Mouse (Mus musculus): ENCODE data around the gene 4930519G04Rik. TPM values are rescaled to one million over a fixed set of nuclear protein-coding genes. Genes with fewer than 3 reads are reported as not detected.
"Not testable (repeated sequence)": the region's sequence is repeated elsewhere in the genome, so short reads cannot be mapped to it uniquely, and the experiment has no call there.

Gene 4930519G04Rik
- total RNA-seq, 2 experiments from 2014 or later: not detected

GRCm38 (mm10) chr5:114902413-114902812 lies 48.9 kb downstream of the 4930519G04Rik start:
- no peak for DNase-seq (ENCODE audit: low spot score in 2 of 2)

- DNase-seq (ENCODE audit: low spot score in 2 of 2): no peak
Observed at GRCm38 (mm10) chr5:114908598-114909305, 55.3 kb downstream of the 4930519G04Rik start.

GRCm38 (mm10) chr5:114913686-114914085 lies 60.2 kb downstream of the 4930519G04Rik start:
- no peak for DNase-seq (ENCODE audit: low spot score in 2 of 2)

- no peak for DNase-seq (ENCODE audit: low spot score in 2 of 2)
Observed at GRCm38 (mm10) chr5:114914855-114915254, 61.4 kb downstream of the 4930519G04Rik start.

- DNase-seq (ENCODE audit: low spot score in 2 of 2): no peak
Observed at GRCm38 (mm10) chr5:114915854-114916253, 62.4 kb downstream of the 4930519G04Rik start.

DNA sequence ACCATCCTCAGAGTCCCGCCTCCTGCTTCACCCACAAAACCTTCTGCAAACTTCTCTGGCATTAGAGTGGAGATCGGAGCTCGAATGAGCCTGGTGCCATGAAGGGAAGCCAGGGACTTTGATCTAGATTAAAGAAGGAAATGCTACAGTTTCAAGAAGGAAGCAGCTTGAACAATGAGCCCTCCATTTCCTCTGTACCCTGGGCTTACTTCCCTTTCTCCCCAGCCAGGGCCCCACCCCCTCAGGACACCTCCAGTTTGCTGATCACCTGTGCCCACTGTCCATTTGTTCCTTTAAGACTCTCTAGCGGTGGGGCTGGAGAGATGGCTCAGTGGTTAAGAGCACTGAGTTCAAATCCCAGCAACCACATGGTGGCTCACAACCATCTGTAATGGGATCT lies 63.3 kb downstream of the 4930519G04Rik start:
- DNase-seq (ENCODE audit: low spot score in 2 of 2): no peak

DNA sequence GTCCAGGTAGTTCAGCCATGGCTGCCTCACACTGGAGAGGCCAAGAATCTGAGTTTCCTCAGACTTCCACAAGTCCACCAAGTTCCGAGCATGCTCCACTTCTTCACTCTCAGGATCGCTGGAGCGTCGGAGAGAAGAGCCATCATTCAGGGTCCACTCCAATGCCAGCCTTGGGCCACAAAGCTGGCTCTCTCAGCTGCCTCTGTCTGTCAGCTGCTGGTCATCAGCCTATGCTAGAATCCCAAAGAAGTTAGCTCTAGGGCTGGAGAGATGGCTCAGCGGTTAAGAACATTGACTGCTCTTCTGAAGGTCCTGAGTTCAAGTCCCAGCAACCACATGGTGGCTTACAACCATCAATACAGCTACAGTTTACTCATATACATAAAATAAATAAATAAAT lies 63.9 kb downstream of the 4930519G04Rik start:
- DNase-seq (ENCODE audit: low spot score in 2 of 2): not testable (repeated sequence)

DNA sequence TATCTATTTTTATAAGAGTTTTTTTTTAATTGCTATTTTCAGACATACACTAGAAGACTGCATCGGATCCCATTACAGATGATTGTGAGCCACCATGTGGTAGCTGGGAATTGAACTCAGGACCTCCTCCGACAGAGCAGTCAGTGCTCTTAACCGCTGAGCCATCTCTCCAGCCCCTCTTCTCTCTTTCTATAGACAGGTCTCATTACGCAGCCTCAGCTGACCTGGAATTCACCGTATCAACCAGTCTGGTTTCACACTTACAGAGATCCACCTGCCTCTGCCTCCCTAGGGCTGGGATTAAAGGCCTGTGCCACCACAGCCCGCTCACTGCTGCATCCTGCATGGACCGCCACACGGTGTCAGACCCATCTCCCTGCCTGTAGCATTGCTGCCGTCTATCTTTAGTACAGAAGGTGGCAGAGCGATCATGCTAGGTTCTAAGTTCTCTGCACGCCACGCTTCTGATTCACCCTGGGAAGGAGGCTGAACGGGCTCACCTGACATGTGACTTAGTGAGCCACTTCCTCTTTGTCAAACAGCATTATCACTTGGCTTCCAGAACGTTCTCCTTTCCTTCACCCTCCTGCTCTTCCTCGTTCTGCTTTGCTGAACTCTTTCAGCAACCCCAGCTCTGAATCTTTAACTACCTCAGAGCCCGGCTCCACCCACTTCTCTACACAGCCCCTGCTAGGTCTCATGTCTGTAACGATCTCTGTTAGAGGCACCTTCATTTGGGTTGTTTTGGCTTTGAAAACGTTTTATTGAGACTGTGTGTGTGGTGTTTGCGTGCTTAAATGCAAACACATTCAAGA lies 68.3 kb downstream of the 4930519G04Rik start:
- no peak for DNase-seq (ENCODE audit: low spot score in 2 of 2)

DNA sequence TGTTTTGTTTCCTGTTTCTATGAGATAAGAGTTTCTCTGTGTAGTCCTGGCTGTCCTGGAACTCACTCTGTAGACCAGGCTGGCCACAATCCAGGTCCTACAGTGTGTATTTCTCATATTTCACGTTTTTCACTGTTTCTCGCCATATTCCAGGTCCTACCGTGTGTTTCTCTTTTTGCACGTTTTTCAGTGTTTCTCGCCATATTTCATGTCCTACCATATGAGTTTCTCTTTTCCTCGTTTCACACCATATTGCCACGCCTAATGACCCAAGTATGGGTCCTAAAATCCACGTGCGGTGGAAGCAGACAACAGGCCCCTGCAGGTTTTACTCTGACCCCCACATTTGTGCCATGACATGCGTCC lies 68.9 kb downstream of the 4930519G04Rik start:
- no peak for DNase-seq (ENCODE audit: low spot score in 2 of 2)

DNA sequence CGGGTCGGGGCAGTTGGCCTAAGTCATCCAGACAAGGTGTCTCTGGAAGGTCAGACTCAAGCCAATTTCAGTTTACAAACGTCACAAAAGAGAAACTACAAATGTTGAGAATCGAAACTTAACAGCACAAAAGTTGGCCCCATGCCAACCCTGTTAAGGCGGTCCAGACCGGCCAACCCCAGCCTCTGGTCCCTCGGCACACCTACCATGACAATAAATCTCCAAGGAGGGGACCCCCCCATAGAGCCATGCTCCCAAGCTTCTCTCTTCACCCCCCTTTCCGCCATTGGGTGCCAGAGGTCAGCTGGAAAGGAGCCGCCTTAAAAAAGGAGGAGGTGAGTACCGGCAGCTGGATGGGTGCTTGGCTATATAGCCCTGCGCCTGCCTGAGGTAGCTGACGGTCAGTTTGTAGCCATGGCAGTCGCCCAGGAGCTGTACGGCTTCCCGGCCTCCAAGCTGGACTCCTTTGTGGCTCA lies 69.6 kb downstream of the 4930519G04Rik start, which contains the start of gene Oasl1:
Gene Oasl1, plus strand, starts transcription at position 243 of the 476 bp plus-strand sequence.
- DNase-seq (ENCODE audit: low spot score in 2 of 2): peak in 1 of 2 experiments; percentile 57

DNA sequence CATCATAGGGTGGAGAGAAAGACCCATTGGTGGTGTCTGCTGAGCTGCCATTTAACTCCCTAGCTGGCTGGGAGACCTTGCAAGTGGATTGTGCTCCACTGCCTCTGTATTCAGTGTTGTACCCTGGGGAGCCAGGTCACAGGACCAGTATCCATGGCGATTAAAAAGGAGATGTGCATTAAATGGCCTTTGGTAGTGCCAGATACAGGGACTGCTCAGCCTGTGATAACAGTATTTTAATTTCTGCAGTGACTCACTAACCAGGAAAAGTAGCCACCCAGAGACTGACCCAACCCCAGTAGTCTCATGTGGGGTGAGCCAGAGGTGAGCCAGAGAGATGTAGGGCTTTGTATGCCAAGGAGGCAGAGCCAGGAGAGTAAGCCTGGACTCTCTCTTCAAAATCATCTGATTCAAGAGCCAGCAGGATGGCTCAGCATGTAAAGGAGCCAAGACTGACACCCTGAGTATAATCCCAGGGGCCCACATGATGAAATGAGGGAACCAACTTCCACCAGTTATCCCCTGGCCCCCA lies 72.8 kb downstream of the 4930519G04Rik start:
- no peak for DNase-seq (ENCODE audit: low spot score in 2 of 2)

GRCm38 (mm10) chr5:114926753-114927152 lies 73.3 kb downstream of the 4930519G04Rik start:
- no peak for DNase-seq (ENCODE audit: low spot score in 2 of 2)

DNA sequence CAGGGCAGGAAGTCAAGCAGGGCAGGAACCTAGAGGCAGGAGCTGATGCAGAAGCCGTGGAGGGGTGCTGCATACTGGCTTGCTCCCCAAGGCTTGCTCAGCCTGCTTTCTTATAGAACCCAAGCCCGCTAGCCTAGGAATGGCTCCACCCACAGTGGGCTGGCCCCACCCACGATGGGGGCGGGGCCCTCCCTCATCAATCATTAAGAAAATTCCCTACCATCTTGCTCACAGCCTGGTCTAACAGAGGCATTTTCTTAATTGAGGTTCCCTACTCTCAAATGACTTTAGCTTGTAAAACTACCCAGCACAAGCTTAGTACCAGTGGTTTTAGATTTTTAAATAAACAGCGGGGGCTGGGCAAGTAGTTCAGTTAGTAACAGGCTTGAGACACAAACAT lies 78.2 kb downstream of the 4930519G04Rik start:
- no peak for DNase-seq (ENCODE audit: low spot score in 2 of 2)

GRCm38 (mm10) chr5:114933206-114933605 lies 79.7 kb downstream of the 4930519G04Rik start:
- no peak for DNase-seq (ENCODE audit: low spot score in 2 of 2)

Small RNAs within 50 kb of the gene (microRNA-seq; reads per million reads assigned to microRNA genes)
- 3.8 reads per million, percentile 13 among the genes with 10 or more reads in this experiment for gene Mir6240

Other genes with a start within 250 kb of the 4930519G04Rik start
- 1 to 10 TPM; 1.6 to 1.8 TPM for gene Trpv4, start 195.2 kb upstream of the 4930519G04Rik start, total RNA-seq (2021)
- gene Gltp, start 162.7 kb upstream of the 4930519G04Rik start, total RNA-seq (2021): 10 to 100 TPM; 26.4 to 31.8 TPM
- gene Tchp, start 145.9 kb upstream of the 4930519G04Rik start, total RNA-seq (2021): 1 to 10 TPM; 6.3 to 6.9 TPM
- gene Ankrd13a, start 79.0 kb upstream of the 4930519G04Rik start, total RNA-seq (2021): 10 to 100 TPM; 46.2 to 53.1 TPM
- gene Git2, start 78.1 kb upstream of the 4930519G04Rik start, total RNA-seq (2021): 10 to 100 TPM; 37.6 to 50.1 TPM
- 10 to 100 TPM; 20.6 to 29.6 TPM for gene 1500011B03Rik, start 30.2 kb upstream of the 4930519G04Rik start, total RNA-seq (2021)
- not detected for gene Gm9936, start 5.0 kb downstream of the 4930519G04Rik start, total RNA-seq (2021)
- gene Oasl2, start 43.3 kb downstream of the 4930519G04Rik start, total RNA-seq (2021): 1 to 10 TPM; 1.4 to 2.5 TPM
- under 1 TPM; 0.52 to 0.71 TPM for gene Oasl1, start 69.6 kb downstream of the 4930519G04Rik start, total RNA-seq (2021)
- gene 2210016L21Rik, start 88.5 kb downstream of the 4930519G04Rik start, total RNA-seq (2021): 10 to 100 TPM; 34.5 to 34.6 TPM
- not detected for gene Hnf1a, start 117.4 kb downstream of the 4930519G04Rik start, total RNA-seq (2021)
- gene Sppl3, start 157.5 kb downstream of the 4930519G04Rik start, total RNA-seq (2021): 10 to 100 TPM; 61.2 to 64.0 TPM
- not detected for gene Gm10401, start 244.6 kb downstream of the 4930519G04Rik start, total RNA-seq (2021)